Mouse (Mus musculus) liver, embryonic 16.5 days (tissue): ENCODE results near the gene Kdr. TPM values are rescaled to one million over a fixed set of nuclear protein-coding genes. Genes with fewer than 3 reads are reported as not detected.

Source experiments
- ATAC-seq: fragments of 200-750 bp; cut with Nextera tagmentation; 2 replicates; pipeline ENCODE4 v1.8.0; 2017; ENCODE audit warnings: low read depth, mild to moderate bottlenecking, moderate number of reproducible peaks, moderate library complexity
- H3K27ac ChIP-seq: fragments of 300-500 bp; sonication (generic); 2 replicates; pipeline ENCODE4 v1.5.1; 2014; ENCODE audit warnings: mild to moderate bottlenecking, low read length
- H3K27me3 ChIP-seq: fragments of 300-500 bp; sonication (generic); 2 replicates; pipeline ENCODE4 v1.6.1; 2014; ENCODE audit warnings: low read depth, low read length, mixed read lengths; ENCODE audit not compliant: control insufficient read depth, insufficient read depth
- H3K36me3 ChIP-seq: fragments of 300-500 bp; sonication (generic); 2 replicates; pipeline ENCODE4 v1.6.1; 2014; ENCODE audit warnings: mild to moderate bottlenecking; ENCODE audit not compliant: control insufficient read depth, insufficient read depth
- H3K4me1 ChIP-seq: fragments of 300-500 bp; sonication (generic); 2 replicates; pipeline ENCODE4 v1.6.1; 2014; ENCODE audit warnings: low read depth, low read length, mixed read lengths; ENCODE audit not compliant: control insufficient read depth
- H3K4me2 ChIP-seq: fragments of 300-500 bp; sonication (generic); 2 replicates; pipeline ENCODE4 v1.6.1; 2014; ENCODE audit warnings: low read depth, low read length, mixed read lengths
- H3K4me3 ChIP-seq: fragments of 300-500 bp; sonication (generic); 2 replicates; pipeline ENCODE4 v1.5.1; 2014; ENCODE audit warnings: low read depth, mild to moderate bottlenecking, low read length
- H3K9ac ChIP-seq: fragments of 300-500 bp; sonication (generic); 2 replicates; pipeline ENCODE4 v1.6.1; 2014; ENCODE audit warnings: low read depth, low read length
- H3K9me3 ChIP-seq: fragments of 300-500 bp; sonication (generic); replicated peaks from 2 replicates; pipeline ENCODE4 v1.6.1; 2016; ENCODE audit warnings: low read length; ENCODE audit not compliant: control insufficient read depth
- WGBS: fragments of 180-500 bp; shearing (Covaris S2); extraction: QIAGEN DNeasy Blood & Tissue Kit; methylation state at CpG from one replicate; pipeline ENCODE4 v1.1.7; 2014; ENCODE audit not compliant: insufficient replicate concordance; 5-methylcytosine and 5-hydroxymethylcytosine counted together
- polyA plus RNA-seq: library from polyadenylated mRNA; unstranded; fragments of >200 nt; fragmentation: Nextera tagmentation; extraction: Ambion mirVana; gene quantifications from 2 replicates; pipeline ENCODE4 v1.2.1, GENCODE M21; 2015

Gene Kdr
- polyA plus RNA-seq, 1 experiment from 2014 or later, result 9.6 TPM

GRCm38 (mm10) chr5:75952131-75952795 is 26.0 kb downstream of the Kdr start:
- no peaks in the 10 kb centered on the region for H3K4me1 ChIP-seq
- H3K27ac ChIP-seq, result no peak overlapping the region
- ATAC-seq, result no peak
- H3K4me3 ChIP-seq, result no peak overlapping the region
- no peaks in the 10 kb centered on the region for H3K27me3 ChIP-seq
- H3K36me3 ChIP-seq, result no peaks in the 10 kb centered on the region
- no peak overlapping the region for H3K4me2 ChIP-seq
- WGBS, result 69% methylated on average over 8 of the region's 8 CpGs
- H3K9ac ChIP-seq, result no peak overlapping the region
- H3K9me3 ChIP-seq, result no peaks in the 10 kb centered on the region

- 57% methylated on average over 2 of the region's 2 CpGs for WGBS
- Histone ChIP-seq H3K4me3 (no peak overlapping the region), H3K36me3 (no peaks in the 10 kb centered on the region), H3K4me1 (no peaks in the 10 kb centered on the region), H3K9me3 (no peaks in the 10 kb centered on the region), H3K27me3 (no peaks in the 10 kb centered on the region), H3K27ac (no peak overlapping the region), H3K9ac (no peak overlapping the region), H3K4me2 (no peak overlapping the region)
- no peak for ATAC-seq
Observed at GRCm38 (mm10) chr5:75950866-75951265, 27.4 kb downstream of the Kdr start.

- Histone ChIP-seq H3K27ac (no peak overlapping the region), H3K9me3 (no peaks in the 10 kb centered on the region), H3K27me3 (no peaks in the 10 kb centered on the region), H3K9ac (no peak overlapping the region), H3K36me3 (no peaks in the 10 kb centered on the region), H3K4me1 (no peaks in the 10 kb centered on the region), H3K4me2 (no peak overlapping the region), H3K4me3 (no peak overlapping the region)
- ATAC-seq, result no peak
- WGBS, result 67% methylated on average over 4 of the region's 4 CpGs
Observed at GRCm38 (mm10) chr5:75945394-75945793, 32.9 kb downstream of the Kdr start.

- H3K9ac ChIP-seq, result no peak overlapping the region
- no peak overlapping the region for H3K4me3 ChIP-seq
- H3K4me1 ChIP-seq, result no peaks in the 10 kb centered on the region
- H3K36me3 ChIP-seq, result no peaks in the 10 kb centered on the region
- no peaks in the 10 kb centered on the region for H3K9me3 ChIP-seq
- H3K27ac ChIP-seq, result no peak overlapping the region
- H3K4me2 ChIP-seq, result no peak overlapping the region
- no peak for ATAC-seq
- 74% methylated on average over 6 of the region's 6 CpGs for WGBS
- H3K27me3 ChIP-seq, result no peaks in the 10 kb centered on the region
Observed at GRCm38 (mm10) chr5:75943301-75943700, 35.0 kb downstream of the Kdr start.

DNA sequence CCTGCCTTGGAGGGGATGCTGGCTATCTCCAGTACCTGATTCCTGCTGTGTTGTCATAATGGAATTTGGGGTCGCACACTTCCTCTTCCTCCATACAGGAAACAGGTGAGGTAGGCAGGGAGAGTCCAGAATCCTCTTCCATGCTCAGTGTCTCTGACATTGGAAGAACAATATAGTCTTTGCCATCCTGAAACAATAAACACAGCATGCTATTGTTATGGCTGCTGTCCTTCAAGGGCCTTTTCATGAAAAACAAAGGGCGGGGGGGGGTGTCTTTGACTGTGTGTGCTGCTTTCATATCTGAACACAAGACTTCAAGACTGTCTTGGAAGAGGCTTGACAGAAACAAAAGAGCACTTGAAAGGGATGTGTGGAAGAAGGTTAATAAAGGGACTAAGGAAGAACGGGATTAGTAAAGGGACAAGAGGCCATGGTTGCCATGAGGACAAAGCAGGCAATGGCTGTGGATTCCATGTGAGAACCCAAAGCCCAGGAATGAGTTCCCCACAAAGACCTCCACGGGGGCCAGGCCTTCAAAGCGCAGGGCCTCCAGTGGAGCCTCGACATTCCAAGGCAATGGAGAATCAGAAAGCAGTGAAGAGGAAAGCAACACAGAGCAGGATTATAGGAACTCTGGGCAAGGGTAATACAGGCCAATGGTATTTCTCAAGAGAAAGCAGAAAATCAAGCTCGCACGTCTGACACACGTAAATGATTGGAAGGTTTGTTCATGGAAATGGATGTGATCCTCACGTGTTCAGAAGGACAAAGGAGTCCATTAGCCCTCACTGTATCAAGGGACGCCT is 36.3 kb downstream of the Kdr start:
- Histone ChIP-seq H3K4me3 (no peak overlapping the region), H3K36me3 (no peaks in the 10 kb centered on the region), H3K9ac (no peak overlapping the region), H3K4me2 (no peak overlapping the region), H3K27me3 (no peaks in the 10 kb centered on the region), H3K4me1 (no peaks in the 10 kb centered on the region), H3K9me3 (no peaks in the 10 kb centered on the region), H3K27ac (no peak overlapping the region)
- ATAC-seq, result no peak
- 66% methylated on average over 11 of the region's 11 CpGs for whole genome bisulfite sequencing

GRCm38 (mm10) chr5:75939144-75939732 is 39.0 kb downstream of the Kdr start:
- ATAC-seq, result no peak
- H3K27ac ChIP-seq, result no peak overlapping the region
- WGBS, result 26% methylated on average over 8 of the region's 8 CpGs

GRCm38 (mm10) chr5:75938012-75938411 is 40.2 kb downstream of the Kdr start:
- ATAC-seq, result no peak
- Histone ChIP-seq H3K4me1 (no peaks in the 10 kb centered on the region; the same call in 1 of the 2 replicates), H3K4me2 (no peak overlapping the region), H3K27ac (no peak overlapping the region), H3K27me3 (no peaks in the 10 kb centered on the region), H3K9ac (no peak overlapping the region), H3K9me3 (no peaks in the 10 kb centered on the region), H3K36me3 (no peaks in the 10 kb centered on the region), H3K4me3 (no peak overlapping the region)
- 39% methylated on average over 4 of the region's 4 CpGs for WGBS

More at GRCm38 (mm10) chr5:75939144-75939732, 39.0 kb downstream of the Kdr start:
- Histone ChIP-seq H3K9ac (no peak overlapping the region), H3K27me3 (no peaks in the 10 kb centered on the region), H3K4me1 (no peaks in the 10 kb centered on the region), H3K9me3 (no peaks in the 10 kb centered on the region), H3K4me3 (no peak overlapping the region), H3K4me2 (no peak overlapping the region), H3K36me3 (no peaks in the 10 kb centered on the region)

GRCm38 (mm10) chr5:75936223-75936622 is 42.0 kb downstream of the Kdr start:
- H3K4me2 ChIP-seq, result no peak overlapping the region
- WGBS, result 38% methylated on average over 6 of the region's 6 CpGs
- no peak overlapping the region for H3K27ac ChIP-seq
- no peak overlapping the region for H3K4me3 ChIP-seq
- H3K9me3 ChIP-seq, result no peaks in the 10 kb centered on the region
- H3K4me1 ChIP-seq, result no peaks in the 10 kb centered on the region; the same call in 1 of the 2 replicates
- no peak for ATAC-seq
- no peaks in the 10 kb centered on the region for H3K36me3 ChIP-seq
- H3K9ac ChIP-seq, result no peak overlapping the region
- H3K27me3 ChIP-seq, result no peaks in the 10 kb centered on the region

DNA sequence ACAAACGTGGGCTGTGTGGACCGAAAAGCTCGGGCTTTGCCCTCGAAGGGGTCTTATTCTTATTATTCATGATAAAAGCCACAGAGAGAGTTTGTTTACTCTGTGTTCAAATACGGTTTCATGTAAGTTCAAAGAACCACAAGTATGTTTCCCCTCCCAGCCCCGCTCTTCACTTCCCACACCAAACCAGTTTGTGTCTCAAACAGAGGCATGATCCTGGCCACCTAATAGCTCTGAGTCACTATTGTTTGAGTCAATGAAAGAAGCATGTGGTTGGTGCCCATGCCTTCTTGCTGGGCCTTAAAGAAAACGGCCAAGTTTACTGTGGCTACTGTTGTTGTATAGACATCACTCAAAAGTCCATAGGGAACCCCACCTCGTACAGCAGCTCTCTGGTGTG is 43.0 kb downstream of the Kdr start:
- H3K9me3 ChIP-seq, result no peaks in the 10 kb centered on the region
- no peaks in the 10 kb centered on the region for H3K36me3 ChIP-seq
- 64% methylated on average over 8 of the region's 8 CpGs for WGBS
- no peak for ATAC-seq
- no peak overlapping the region for H3K4me2 ChIP-seq
- H3K27me3 ChIP-seq, result no peaks in the 10 kb centered on the region
- H3K4me3 ChIP-seq, result no peak overlapping the region
- H3K9ac ChIP-seq, result no peak overlapping the region
- peaks cover 4% of the 10 kb centered on the region; the same call in 1 of the 2 replicates for H3K4me1 ChIP-seq
- H3K27ac ChIP-seq, result no peak overlapping the region
